Mouse (Mus musculus) NIH3T3 (cell line): Measurements from ENCODE around the gene T.
"Not testable (repeated sequence)": the region's sequence is repeated elsewhere in the genome, so short reads cannot be mapped to it uniquely, and the experiment has no call there.

Source experiments
- DNase-seq: peaks from one replicate; pipeline ENCODE4 v3.0.0-alpha.2; 2012; ENCODE audit warnings: low read depth

Gene T

GRCm38 (mm10) chr17:8433978-8434960, at the start of gene T:
Gene T, plus strand, starts transcription at chr17:8434423.
- DNase-seq: no peak

- DNase-seq: peak; percentile 38
Observed at GRCm38 (mm10) chr17:8385441-8385840, 48.8 kb upstream of the T start.

- no peak for DNase-seq
Observed at GRCm38 (mm10) chr17:8388463-8388862, 45.8 kb upstream of the T start.

- no peak for DNase-seq
Observed at GRCm38 (mm10) chr17:8388990-8389789, 45.0 kb upstream of the T start.

- DNase-seq: no peak
Observed at GRCm38 (mm10) chr17:8389790-8390095, 44.5 kb upstream of the T start.

GRCm38 (mm10) chr17:8390487-8390886, 43.7 kb upstream of the T start:
- DNase-seq: no peak

- no peak for DNase-seq
Observed at GRCm38 (mm10) chr17:8396371-8396770, 37.9 kb upstream of the T start.

GRCm38 (mm10) chr17:8397946-8398345, 36.3 kb upstream of the T start:
- no peak for DNase-seq

GRCm38 (mm10) chr17:8403932-8404331, 30.3 kb upstream of the T start:
- not testable (repeated sequence) for DNase-seq

- DNase-seq: no peak
Observed at GRCm38 (mm10) chr17:8406285-8406684, 27.9 kb upstream of the T start.

GRCm38 (mm10) chr17:8408002-8408401, 26.2 kb upstream of the T start:
- DNase-seq: not testable (repeated sequence)

- DNase-seq: peak; percentile 58
Observed at GRCm38 (mm10) chr17:8408589-8409295, 25.5 kb upstream of the T start.

- DNase-seq: no peak
Observed at GRCm38 (mm10) chr17:8410330-8410729, 23.9 kb upstream of the T start.

- DNase-seq: no peak
Observed at GRCm38 (mm10) chr17:8413656-8414055, 20.6 kb upstream of the T start.

- no peak for DNase-seq
Observed at GRCm38 (mm10) chr17:8415533-8415932, 18.7 kb upstream of the T start.

GRCm38 (mm10) chr17:8416865-8417264, 17.4 kb upstream of the T start:
- no peak for DNase-seq

GRCm38 (mm10) chr17:8420739-8421138, 13.5 kb upstream of the T start:
- DNase-seq: peak; percentile 28

- DNase-seq: no peak
Observed at GRCm38 (mm10) chr17:8421517-8421916, 12.7 kb upstream of the T start.

GRCm38 (mm10) chr17:8423283-8423682, 10.9 kb upstream of the T start:
- DNase-seq: peak; percentile 63

- no peak for DNase-seq
Observed at GRCm38 (mm10) chr17:8429436-8429835, 4.8 kb upstream of the T start.

GRCm38 (mm10) chr17:8429896-8430295, 4.3 kb upstream of the T start:
- no peak for DNase-seq

- no peak for DNase-seq
Observed at GRCm38 (mm10) chr17:8432179-8432800, 1.9 kb upstream of the T start.
